Mouse (Mus musculus) E14TG2a.4 (cell line): ENCODE data around the gene Anln.

ENCODE experiments used
- CTCF ChIP-seq: conservative IDR thresholded peaks from 2 replicates; pipeline ENCODE4 v1.5.1; 2014; ENCODE audit warnings: low read length
- POU5F1 ChIP-seq: IDR thresholded peaks from 2 replicates; pipeline ENCODE4 v1.6.1; 2014; ENCODE audit warnings: low read length, borderline replicate concordance

- TF ChIP-seq CTCF (no peak), POU5F1 (no peak)
Measured at GRCm38 (mm10) chr9:22327099-22327474, 61.9 kb downstream of the Anln start.
